Mouse (Mus musculus) induced T-regulatory cell, adult 2 months (primary cell): Measurements from ENCODE around the gene Cfap97d2.

ENCODE experiments used
- DNase-seq: peaks from one replicate; pipeline ENCODE4 v3.0.0-alpha.2; 2012; ENCODE audit warnings: low read depth

The Cfap97d2 gene

DNA sequence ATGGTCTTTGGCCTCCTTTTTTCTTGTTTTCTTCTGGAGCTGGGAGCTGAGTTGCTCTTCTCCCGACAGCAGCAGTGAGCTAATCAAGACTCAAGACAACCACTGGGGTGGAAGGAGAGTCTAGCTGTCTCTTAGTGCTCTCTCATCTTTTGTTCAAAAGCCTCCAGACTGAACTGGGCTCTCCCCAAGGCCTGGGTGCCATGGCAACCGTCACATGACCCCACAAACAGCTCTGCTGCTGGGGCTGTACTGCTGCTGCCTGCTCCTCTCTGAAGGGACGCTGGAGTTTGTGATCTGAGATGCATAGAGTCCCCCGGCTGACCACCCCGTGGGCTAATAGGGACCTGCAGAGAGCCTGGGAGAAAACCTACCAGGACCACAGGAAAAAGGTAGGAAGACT is at the start of gene Cfap97d2:
Gene Cfap97d2, plus strand, starts transcription at position 222 of the 400 bp plus-strand sequence.
- DNase-seq: peak; percentile 72

DNA sequence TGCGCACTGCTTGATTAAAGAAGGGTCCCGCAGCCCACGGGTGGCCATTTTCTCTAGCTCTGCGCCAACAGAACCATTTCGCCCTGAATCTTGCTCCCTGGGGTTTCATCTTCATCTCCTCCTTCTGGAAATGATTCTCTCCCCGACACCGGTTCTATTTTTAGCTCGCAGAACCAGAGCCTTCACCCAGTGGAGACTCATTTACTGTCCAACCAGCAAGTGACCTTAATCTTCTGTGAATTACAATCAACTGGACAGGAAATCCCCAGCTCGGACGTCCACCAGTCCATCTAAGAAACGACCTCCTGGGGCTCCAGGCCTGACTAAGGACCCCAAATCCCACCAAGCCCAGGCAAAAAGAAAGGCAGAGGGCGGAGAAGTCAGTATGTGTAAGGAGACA is 48.2 kb upstream of the Cfap97d2 start:
- no peak for DNase-seq

DNA sequence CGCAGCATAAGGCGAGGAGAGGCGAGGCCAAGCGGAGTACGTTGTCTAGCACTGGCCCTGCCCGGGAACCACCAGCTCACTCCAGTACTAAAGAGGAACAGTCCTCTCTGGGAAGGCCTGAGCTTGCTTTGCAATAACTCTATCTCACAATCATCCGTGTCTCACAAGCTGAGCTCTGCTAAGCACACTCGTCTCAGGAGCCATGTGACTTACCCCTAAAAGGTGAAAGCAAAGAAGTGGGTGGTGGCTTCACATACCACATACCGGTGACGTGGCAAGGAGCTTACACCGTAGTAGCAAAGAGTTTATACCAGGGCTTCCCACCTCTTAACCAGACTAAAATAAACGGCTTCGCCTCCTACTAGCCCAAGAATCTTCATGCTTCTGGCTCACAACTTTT is 45.4 kb upstream of the Cfap97d2 start:
- DNase-seq: peak; percentile 74

DNA sequence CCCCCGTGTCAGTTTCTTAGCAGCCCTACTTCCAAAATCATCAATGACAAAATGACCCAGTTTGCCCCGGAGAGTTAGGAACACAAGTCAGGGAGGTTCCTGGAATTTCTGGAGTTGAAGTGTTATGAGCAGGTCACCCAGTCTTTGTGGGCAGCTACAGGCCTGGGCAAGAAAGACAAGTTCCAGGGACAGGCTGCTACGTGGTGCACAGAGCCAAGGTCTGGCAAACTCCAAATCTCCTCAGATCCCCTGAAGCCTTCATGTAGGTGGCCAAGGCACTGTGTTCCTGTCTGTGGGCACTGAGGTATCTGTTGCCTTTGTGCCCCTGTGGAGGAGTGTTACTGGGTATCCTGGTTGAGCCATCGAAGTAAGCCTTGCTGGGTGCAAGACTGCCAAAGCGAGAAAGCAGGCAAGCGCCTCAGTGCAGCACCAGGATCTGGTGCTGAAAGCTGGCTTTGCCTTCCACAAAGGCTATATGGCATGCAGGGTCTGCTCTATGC is 40.9 kb upstream of the Cfap97d2 start:
- DNase-seq: no peak

DNA sequence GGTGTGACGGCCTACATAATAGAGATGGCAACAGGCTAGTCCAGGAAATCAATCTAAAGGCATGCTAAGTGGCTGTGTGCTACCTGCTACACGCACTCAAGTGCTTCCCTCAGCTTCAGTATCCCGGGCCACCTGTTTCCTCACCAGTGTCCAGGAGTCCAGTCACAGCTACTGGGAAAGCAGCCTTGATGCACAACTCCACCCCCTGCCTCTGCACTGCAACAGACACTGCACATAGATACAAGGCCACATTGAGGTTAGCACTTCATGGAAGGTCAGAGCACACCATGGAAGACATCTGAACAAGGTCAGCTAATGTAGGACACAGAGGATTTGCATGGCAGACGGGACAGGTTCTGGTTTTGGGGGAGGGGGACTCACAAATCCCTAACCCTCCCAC is 40.2 kb upstream of the Cfap97d2 start:
- DNase-seq: no peak

DNA sequence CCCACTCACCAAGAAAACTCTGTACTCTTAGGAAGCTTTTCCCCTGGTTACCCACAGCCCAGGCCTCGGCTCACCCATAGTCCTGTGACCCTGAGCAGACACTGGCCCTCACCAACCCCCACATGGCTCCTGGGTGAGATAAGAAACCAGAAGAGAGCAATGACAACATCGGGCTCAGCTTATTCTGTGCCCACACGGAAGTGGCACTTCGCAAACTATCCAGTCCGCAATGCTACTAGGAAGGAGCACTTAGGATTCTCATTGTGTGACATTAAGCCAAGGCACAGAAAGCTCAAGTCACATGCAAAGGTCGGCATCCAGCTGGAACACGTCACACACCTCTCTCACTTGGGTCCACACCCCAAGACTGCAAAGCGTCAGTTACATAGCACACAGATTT is 39.7 kb upstream of the Cfap97d2 start:
- no peak for DNase-seq

DNA sequence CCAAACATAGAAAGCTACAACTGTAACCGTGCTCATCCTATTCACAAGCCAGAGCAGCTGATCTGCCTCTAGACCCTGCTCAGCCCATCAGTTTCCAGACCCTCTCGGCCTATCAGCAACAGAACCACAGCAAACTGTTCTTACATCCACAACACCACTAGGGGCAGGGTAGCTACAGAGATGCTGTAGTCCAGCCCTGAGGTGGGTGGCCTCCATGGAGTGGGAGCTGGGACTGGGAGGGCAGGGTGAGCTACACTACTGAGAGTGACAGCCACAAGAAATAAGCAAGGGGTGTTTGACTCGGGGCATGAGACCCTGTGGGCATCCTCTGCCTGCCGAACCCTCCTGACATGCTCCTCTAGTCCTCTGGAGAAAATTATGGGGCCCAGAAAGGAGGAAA is 37.8 kb upstream of the Cfap97d2 start:
- DNase-seq: no peak

DNA sequence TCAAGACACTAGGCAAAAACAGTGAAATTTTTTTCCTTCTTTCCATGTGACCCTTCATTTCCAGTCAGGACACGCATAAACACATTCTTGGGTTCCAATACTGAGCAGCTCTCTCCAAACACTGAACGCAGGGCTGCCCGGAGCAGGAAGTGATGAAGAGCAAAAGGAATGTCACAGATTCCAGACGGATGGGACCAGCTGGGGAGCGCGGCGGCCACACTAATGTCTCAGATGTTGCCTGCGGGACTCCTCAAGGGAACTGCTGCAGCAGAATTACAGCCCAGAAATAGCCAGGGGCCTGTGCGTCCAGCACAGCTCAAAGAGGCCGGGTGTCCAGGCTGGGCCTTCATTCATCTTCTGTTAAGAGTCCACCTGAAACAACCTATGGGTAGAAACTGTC is 37.3 kb upstream of the Cfap97d2 start:
- no peak for DNase-seq

DNA sequence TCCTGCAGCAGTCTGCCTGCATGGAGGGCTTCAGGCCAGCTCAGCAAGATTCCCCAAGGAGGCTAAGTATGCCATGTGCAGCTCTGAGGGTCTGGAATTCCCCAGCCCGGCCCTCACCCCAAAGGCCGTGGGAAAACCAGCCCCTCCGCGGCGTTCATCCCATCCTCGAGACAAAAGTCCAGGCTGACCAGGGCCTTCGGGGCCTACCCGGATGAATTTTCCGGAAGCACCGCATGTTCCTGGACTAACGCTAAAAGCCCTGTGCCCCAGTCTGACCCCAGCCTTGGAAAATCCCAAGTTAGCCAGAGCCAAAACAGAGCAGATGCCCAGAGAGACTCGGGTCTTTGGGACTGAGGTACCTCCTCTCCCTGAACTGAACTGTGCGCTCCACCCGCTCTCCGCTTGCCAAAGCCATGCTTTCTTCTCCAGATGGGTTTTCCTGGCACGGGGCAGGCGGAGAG is 35.6 kb upstream of the Cfap97d2 start:
- no peak for DNase-seq

DNA sequence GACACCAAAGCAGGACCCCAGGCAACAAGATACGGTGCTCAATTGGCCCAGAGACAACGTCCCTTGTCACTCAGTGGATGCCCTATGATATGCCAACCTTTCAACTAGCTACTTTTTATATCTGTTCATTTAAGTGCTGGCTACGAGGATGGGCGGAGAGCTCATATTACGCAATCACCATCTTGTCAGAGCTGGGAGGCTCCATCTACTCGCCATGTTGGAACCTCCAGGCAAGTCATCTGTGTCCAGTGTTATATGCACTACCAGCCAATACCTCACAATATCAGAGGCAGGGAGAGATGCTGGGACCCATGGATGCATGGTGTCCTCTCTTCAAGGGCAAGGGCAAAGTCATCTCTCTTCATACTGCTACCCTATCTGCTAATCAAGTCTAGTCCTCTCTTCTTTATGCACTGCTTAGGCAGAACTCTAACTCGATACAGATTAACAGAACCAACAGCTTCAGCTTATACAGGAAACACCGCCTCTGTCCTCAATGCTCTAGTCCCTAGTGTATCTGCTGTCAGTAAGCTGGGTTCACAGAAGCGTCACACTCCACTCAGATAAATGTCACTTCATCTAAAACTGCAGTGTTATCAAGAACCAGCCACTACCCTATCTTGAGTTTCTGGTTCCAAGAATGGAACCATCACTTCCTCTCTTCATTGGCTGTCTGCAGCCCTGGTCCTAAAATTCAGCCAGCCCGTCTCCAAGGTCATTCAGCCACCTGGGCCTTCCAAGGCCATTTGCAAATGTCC is 34.3 kb upstream of the Cfap97d2 start:
- peak; percentile 55 for DNase-seq

DNA sequence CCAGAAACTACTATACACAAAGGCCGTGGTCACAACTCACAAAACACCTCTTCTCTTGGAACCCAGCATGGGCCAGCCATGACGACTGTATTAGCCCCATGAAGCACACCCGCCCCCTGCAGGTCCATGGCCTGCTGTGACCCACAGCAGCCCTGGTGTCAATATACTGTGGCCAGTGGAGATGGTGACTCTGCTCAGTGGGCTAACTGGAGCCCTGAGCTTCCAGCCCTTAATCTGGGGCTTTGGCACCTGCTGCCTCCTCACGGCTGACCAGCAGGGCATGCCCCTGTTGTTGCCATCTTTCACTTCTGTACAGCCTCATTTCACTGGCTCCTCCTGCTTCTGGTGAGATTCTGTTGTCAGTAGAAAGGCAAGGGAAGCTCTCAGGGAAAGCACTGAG is 32.5 kb upstream of the Cfap97d2 start:
- peak; percentile 34 for DNase-seq

DNA sequence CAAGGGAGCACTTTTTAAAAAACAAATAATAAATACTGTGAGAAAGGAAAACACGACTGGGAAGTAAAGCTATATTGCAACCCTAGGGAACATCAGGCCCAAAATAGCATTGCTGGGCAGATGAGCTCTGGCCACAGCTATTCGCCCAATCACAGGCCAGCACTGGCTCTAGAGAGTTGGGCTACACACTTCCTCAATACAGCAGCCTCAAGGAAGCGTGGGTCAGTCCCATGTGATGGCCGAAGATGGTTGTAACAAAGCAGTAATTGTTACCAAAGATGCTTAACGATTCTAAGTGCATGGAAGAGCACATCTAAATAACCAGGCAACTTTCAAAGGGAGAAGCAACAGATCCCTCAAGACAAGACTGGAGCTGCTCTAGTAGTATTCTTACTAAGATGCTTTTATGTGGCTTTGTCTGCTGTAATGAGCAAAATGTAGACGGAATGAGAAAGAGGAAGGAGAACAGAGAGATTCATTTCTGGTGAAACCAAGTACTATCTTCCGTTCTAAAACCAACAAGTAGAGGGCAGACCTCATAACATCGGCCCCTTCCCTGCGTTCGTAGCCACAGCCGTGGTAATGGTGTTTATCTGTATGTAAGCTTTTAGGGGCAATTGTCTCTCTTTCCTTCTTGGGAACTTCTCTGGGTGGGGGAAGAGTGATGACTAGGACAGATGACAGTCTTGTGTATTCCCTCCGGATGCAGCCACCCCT is 31.2 kb upstream of the Cfap97d2 start:
- peak; percentile 87 for DNase-seq

DNA sequence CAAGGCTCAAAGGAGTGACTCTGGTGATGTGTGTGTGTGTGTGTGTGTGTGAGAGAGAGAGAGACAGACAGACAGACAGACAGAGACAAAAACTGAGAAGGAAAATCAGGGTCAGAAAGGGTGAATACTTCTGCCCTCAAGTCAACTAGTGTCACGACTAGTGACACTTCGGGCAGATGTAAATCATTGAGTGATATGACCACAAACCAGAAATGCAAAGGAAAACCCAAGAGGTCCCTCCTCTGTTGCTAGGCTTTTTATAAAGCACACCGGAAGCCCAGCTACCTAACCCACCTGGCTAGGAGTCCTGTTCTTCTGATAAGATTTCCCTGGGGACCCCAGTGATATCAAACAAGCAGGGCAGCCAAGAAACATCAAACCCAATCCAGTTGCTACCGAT is 30.6 kb upstream of the Cfap97d2 start:
- peak; percentile 83 for DNase-seq

DNA sequence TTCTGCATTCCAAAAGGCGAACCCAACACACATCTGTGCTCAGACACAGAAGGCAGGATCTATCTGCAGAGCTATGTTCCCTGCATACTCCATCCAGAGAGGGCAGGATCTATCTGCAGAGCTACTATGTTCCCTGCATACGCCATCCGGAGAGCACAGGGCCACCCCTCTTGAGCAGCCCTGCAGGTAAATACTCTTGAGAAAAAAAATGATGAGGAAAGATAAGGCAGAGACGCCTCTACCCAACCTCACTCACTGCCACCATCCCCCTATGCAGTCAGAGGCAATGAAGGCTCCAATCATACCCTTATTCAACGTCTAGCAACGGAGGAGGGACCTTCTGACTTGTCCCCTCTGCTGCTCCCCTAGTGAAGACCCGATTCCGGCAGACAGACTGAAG is 30.2 kb upstream of the Cfap97d2 start:
- no peak for DNase-seq

DNA sequence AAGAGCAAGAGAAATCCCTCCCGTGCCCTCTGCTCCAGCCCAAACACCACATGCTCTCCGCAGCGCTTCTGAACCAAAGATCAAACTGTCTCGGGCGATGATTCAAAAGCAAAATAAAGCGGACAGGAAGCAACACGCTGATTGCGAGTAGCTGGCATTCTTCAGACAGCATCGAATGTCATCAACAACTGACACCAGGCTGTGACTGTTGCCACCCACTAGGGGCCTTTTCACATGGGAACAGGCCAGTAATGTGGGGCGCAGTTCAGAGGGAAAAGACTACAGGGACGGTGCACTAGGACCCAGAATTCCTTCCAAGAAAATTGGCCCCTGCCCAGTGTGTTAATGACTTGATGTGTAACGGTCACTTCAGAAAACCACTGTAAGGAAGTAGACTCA is 29.4 kb upstream of the Cfap97d2 start:
- peak; percentile 87 for DNase-seq

DNA sequence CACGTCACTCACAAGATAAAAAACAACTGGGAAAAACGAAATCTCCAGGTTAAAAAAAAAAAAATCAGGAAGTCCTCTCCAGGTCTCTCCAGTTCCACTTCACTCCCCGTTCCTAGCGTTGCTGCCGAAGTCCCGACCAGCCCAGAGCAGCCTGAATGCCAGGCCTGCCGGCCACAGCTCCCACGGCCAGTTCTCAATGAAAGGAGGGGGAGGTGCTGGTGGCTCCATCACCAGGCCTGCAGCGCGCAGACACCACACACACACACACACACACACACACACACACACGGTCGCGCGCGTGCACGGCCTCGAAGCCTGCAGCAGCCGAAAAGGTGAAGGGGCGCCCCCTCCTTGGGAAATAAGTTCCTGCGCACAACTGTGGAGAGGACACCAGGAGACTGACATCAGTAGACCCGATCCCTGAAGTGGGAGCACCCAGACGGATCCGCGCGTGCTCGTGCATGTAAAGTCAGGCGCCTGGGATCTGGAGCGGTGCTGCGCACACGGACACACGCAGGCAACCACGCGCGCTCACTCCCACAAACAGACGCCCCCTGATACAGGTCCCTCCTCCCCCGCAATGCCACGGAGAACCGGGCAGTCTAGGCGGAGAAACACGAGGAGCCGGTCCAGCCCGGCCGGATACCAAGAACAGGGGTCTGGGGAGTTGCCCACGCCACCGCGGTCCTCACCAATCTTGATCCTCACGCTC is 28.8 kb upstream of the Cfap97d2 start:
- peak; percentile 88 for DNase-seq

DNA sequence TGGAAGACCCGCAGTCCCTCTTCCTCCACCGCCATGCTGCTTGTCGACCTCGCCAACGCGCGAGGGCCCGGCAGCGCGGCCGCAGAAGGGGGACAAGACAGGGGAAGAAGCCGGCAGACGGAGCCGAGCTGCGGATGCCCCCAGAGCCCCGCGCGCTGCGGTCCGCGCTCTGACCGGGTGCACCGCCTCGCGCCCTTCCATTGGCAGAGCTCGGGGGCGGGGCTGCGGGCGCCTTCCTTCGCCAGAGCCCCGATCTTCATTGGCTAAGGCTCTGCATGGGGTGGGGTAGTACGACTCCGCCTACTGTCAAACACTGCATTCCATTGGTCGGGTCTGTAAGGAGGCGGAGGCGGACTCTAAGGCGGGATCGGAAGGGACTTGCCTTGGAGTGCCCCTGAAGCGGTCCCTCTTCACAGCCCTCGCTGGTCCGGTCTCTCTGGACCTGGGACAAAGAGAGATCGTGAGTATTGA is 28.2 kb upstream of the Cfap97d2 start, which contains the start of gene Rasa3:
Gene Rasa3, minus strand, starts transcription at position 191 of the 471 bp plus-strand sequence.
- peak; percentile 97 for DNase-seq

DNA sequence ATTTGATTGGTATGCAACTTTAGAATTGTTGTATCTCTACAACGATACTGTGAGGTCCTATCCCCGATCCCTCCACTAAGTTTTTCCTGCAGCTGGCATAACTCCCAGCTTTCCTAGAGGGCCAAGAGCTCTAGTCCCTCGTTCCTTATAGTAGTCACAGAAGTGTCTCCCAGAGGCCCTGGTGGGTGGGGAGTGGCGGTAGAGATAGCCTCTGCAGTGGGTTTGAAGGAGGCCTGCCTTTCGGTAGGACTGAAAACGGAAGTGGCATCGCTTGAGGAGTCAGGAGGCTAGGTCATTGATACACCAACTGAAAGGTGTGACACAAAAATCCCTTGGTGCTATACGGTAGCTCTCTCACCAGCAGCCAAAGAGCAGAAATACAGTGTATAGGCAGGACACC is 27.5 kb upstream of the Cfap97d2 start:
- peak; percentile 78 for DNase-seq

DNA sequence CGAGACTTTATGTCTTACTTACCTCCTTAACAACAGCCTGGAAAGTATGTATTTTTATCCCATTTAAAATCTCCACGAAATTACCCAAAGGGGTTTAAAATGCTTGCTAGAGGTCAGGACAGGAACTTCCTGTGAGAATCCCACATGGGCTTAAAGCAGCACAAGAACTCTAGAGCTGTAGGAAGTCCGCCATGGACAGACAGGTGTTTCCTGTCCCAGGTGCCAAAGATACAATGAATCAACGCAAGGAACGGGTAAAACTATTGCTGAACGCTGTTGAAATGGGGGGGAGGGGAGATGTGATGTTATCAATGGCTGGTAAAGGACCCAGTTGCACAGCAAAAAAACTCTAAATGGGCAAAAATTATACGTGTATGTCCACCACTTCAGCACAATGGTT is 21.6 kb upstream of the Cfap97d2 start:
- DNase-seq: peak; percentile 62

DNA sequence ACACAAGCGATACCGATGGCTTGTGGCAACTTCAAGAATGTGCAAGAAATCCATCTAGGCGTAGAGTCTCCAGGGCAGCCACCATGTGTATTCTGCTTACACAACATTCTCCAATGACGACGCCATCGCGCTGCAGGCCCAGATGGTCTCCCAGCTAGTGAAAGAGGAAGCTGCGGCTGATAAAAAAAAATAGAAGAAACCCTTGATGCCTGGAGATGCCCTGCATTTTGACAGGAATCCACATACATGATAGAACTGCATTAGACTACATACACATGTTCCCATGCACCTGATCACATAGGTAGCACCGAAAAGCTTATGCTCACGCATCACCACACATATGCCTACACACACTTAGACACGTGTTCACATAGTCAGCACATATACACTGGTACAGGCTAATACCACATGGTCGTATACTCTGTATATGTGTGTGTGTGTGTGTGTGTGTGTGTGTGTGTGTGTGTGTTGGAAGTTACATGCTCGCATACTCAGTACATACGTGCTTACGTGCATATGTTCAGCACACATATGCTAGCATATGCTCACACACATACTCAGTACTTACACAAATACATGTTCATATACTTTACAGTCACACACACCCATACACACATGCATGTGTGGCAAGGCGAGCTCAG is 19.9 kb upstream of the Cfap97d2 start:
- peak; percentile 73 for DNase-seq

DNA sequence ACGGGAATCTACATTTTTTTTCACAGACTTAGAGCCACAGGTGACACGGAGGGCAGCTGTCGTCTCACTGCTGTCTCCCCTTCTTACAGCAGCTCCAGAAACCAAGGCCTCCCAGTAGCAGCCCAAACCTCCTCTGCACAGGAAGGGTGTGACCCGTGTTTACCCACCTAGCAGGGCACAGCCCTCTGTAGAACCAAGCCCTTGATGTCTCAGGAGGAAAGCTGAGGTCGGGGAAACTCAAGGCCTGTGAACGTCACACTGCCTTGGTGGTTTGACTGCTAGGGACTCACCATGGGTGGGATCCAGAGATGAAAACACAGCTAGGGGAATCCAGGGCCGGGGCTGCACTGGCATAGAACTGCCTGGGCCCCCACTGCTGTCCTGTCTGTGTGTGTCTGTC is 19.3 kb upstream of the Cfap97d2 start:
- peak; percentile 94 for DNase-seq
